Mouse (Mus musculus) liver, adult 2 months (tissue): Measurements from ENCODE around the gene Irf5. TPM values are rescaled to one million over a fixed set of nuclear protein-coding genes. Genes with fewer than 3 reads are reported as not detected.

Experiments used
- DNase-seq: peaks from one replicate; pipeline ENCODE4 v3.0.0-alpha.2; 2011; ENCODE audit warnings: low read depth, low spot score; ENCODE audit errors: extremely low read depth
- H3K27ac ChIP-seq: fragments of 200-500 bp; replicated peaks from 2 replicates; pipeline ENCODE4 v1.5.1; 2012; ENCODE audit warnings: low read depth, mild to moderate bottlenecking, control low read depth, inconsistent platforms, low read length; ENCODE audit not compliant: insufficient read depth
- H3K27me3 ChIP-seq: fragments of 200-500 bp; 2 replicates; pipeline ENCODE4 v1.6.1; 2012; ENCODE audit warnings: mild to moderate bottlenecking, moderate library complexity, low read length, inconsistent platforms; ENCODE audit not compliant: control insufficient read depth, insufficient read depth
- H3K36me3 ChIP-seq: fragments of 200-500 bp; 2 replicates; pipeline ENCODE4 v1.6.1; 2012; ENCODE audit warnings: low read length, inconsistent platforms; ENCODE audit not compliant: control insufficient read depth, insufficient read depth
- H3K4me1 ChIP-seq: fragments of 200-500 bp; 2 replicates; pipeline ENCODE4 v1.6.1; 2011; ENCODE audit warnings: low read length; ENCODE audit not compliant: control insufficient read depth, insufficient read depth
- H3K4me3 ChIP-seq: fragments of 200-500 bp; 2 replicates; pipeline ENCODE4 v1.5.1; 2011; ENCODE audit warnings: low read depth, mild to moderate bottlenecking, control low read depth, low read length, moderate library complexity; ENCODE audit not compliant: insufficient read depth
- H3K79me2 ChIP-seq: fragments of 200-500 bp; 2 replicates; pipeline ENCODE4 v1.6.1; 2012; ENCODE audit warnings: inconsistent platforms, mild to moderate bottlenecking, low read length, moderate library complexity; ENCODE audit not compliant: control insufficient read depth, insufficient read depth
- H3K9ac ChIP-seq: fragments of 200-500 bp; 2 replicates; pipeline ENCODE4 v1.6.1; 2012; ENCODE audit warnings: low read depth, mild to moderate bottlenecking, control low read depth, inconsistent platforms, low read length
- CTCF ChIP-seq: fragments of 200-500 bp; IDR thresholded peaks from 2 replicates; pipeline ENCODE4 v1.5.1; 2011; ENCODE audit warnings: low read depth, low read length, control low read depth
- POLR2A ChIP-seq: fragments of 200-500 bp; IDR thresholded peaks from 2 replicates; pipeline ENCODE4 v1.6.1; 2011; ENCODE audit warnings: low read length, control low read depth; ENCODE audit not compliant: insufficient read depth; ENCODE audit errors: extremely low read depth
- WGBS: fragments of 180-500 bp; shearing (Covaris S2); methylation state at CpG from one replicate; pipeline ENCODE4 v1.1.7; 2018; 5-methylcytosine and 5-hydroxymethylcytosine counted together
- polyA plus RNA-seq: library from polyadenylated mRNA; depleted of rRNA; stranded (reverse); fragments of >200 nt; gene quantifications from 2 replicates; pipeline ENCODE4 v1.2.3, GENCODE M21; 2012
- total RNA-seq: library from RNA; depleted of rRNA; stranded (reverse); fragments of >200 nt; gene quantifications from 2 replicates; pipeline ENCODE4 v1.2.3, GENCODE M21; 2014

Irf5 gene
- total and polyA plus RNA-seq, 2 experiments, result 10.0 to 48.3 TPM

DNA sequence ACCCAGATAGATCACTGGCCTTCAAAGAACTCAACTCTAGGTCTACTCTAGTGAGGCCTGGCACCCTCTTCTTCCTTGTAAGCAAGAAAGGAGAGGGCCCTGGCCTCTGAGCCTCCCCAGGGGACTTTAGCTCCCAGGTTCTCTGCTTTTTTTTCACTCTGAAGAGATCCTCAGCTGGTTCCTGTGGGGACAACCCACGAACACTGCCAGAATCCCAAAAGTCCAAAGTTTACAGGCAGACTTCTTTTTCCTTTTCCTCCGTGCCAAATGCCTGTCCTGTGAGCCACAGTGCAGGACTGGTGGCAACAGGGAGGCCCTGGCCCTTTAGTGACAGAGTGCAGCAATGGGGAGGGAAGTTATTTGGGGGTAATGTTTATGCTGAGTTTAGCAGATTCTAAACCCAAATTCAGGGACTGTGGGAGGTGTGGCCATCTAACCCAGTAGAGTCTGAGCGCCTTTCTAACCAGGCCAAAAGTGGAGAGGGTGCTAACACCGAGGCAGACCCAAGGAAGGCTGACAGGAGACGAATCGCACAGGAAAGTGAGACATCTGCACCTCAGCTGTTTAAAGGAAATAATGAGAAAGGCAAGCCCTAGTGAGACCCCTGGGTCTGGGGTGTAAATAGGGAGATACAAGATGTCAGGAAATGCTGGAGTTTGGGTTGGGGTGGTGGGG lies 3.7 kb upstream of the Irf5 start:
- H3K79me2 ChIP-seq, result 0 out of 2 replicates have a peak, but pooled peaks cover 2% of the 10 kb centered on the region
- no peaks in the 10 kb centered on the region for H3K27me3 ChIP-seq
- 41% methylated on average over 6 of the region's 6 CpGs for WGBS
- TF ChIP-seq POLR2A (no peak), CTCF (no peak)
- no peak overlapping the region for H3K4me3 ChIP-seq
- DNase-seq, result peak; percentile 92
- peak overlapping the region; percentile 19; the same call in 1 of the 2 replicates for H3K9ac ChIP-seq
- H3K36me3 ChIP-seq, result no peaks in the 10 kb centered on the region
- H3K4me1 ChIP-seq, result peaks cover 21% of the 10 kb centered on the region
- H3K27ac ChIP-seq, result peak overlapping the region; percentile 91

DNA sequence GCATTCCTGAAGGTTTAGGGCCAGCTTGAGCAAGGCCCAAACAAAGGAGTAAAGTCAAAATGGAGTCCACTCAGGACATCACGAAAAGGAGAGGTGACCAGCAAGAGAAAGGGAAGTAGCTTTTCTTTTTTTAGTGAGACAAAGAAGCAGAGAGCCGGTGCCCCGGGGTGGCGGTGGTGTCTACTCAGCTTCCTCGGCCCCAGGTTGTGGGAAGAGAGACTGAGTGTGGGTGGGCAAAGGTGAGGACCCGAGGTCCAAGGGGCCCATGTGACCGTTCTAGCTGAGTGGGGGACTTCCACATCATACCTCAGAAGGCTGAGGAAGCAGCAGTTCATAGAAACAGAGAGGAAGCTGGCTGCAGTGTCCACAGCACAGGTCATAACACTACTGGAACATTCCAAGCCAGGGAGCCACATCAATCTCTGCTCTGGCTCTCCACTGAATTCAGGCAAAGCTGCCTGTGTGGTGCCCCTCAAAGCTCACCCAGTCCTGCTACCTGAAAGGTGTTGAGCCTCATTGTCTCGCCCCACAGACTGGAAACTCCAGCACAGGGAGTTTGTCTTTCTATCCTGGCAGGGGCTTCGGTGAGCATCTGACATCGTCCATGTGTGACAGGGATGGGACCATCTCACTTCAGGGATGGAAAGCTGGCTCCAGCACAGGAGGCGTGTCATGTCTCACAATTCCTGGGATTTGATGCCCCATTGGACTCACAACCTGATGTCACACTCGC lies 3.0 kb upstream of the Irf5 start:
- WGBS, result 58% methylated on average over 12 of the region's 12 CpGs
- H3K4me3 ChIP-seq, result no peak overlapping the region
- H3K27me3 ChIP-seq, result no peaks in the 10 kb centered on the region
- 0 out of 2 replicates have a peak, but pooled peaks cover 2% of the 10 kb centered on the region for H3K79me2 ChIP-seq
- H3K27ac ChIP-seq, result peak overlapping the region; percentile 91
- H3K4me1 ChIP-seq, result peaks cover 21% of the 10 kb centered on the region
- DNase-seq, result peak; percentile 88
- TF ChIP-seq CTCF (no peak), POLR2A (no peak)
- no peaks in the 10 kb centered on the region for H3K36me3 ChIP-seq
- H3K9ac ChIP-seq, result peak overlapping the region; percentile 19; the same call in 1 of the 2 replicates

DNA sequence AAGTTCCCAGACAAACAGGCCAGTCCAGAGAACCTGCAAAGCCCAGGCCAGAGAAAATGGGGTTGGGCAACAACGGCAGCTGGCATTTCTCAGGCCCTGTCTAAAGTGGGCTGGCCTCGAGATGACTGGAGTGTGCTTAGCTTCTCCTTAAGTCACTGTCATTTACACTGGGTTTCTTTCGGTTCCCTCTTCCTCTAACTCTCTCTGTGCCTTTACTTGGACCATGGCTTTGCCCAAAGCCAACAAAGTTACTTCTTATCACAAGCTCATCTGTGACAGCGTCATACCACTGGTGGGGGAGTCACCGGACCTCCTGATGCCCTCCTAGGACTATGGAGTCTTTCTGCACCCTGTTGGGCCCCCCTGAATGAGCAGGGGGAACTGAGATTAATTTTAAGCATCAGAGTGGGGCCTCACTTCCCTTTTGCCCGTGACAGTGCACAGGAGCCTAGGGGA lies 2.4 kb upstream of the Irf5 start:
- 58% methylated on average over 6 of the region's 6 CpGs for WGBS
- Histone ChIP-seq H3K9ac (no peak overlapping the region), H3K27ac (peak overlapping the region; percentile 91), H3K4me1 (peaks cover 21% of the 10 kb centered on the region), H3K36me3 (no peaks in the 10 kb centered on the region), H3K4me3 (no peak overlapping the region), H3K79me2 (0 out of 2 replicates have a peak, but pooled peaks cover 2% of the 10 kb centered on the region), H3K27me3 (no peaks in the 10 kb centered on the region)
- no peak for TF ChIP-seq POLR2A
- no peak for TF ChIP-seq CTCF
- no peak for DNase-seq

DNA sequence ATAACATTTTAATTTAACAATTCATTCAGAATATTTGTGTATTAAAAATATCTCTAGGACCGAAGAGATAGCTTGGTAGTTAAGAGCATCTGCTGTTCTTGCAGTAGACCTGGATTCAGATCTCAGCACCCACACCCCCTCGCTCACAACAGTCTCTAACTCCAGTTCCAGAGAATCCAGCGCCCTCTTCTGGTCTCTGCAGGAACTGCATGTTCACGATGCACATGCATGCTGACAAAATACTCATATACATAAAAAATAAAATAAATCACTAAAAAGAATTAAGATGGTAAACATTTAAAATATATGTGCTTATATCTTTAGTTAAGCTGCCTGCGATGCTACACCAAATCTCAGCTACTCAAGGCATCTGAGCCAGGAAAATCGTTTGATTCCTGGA lies 1.2 kb upstream of the Irf5 start:
- Histone ChIP-seq H3K9ac (no peak overlapping the region), H3K36me3 (no peaks in the 10 kb centered on the region), H3K79me2 (0 out of 2 replicates have a peak, but pooled peaks cover 2% of the 10 kb centered on the region), H3K4me1 (peaks cover 21% of the 10 kb centered on the region), H3K27me3 (no peaks in the 10 kb centered on the region), H3K4me3 (no peak overlapping the region), H3K27ac (no peak overlapping the region)
- no peak for DNase-seq
- WGBS, result 77% methylated on average over 6 of the region's 6 CpGs
- TF ChIP-seq CTCF, result peak; percentile 51; the same call in 1 of the 2 replicates
- TF ChIP-seq POLR2A, result no peak

DNA sequence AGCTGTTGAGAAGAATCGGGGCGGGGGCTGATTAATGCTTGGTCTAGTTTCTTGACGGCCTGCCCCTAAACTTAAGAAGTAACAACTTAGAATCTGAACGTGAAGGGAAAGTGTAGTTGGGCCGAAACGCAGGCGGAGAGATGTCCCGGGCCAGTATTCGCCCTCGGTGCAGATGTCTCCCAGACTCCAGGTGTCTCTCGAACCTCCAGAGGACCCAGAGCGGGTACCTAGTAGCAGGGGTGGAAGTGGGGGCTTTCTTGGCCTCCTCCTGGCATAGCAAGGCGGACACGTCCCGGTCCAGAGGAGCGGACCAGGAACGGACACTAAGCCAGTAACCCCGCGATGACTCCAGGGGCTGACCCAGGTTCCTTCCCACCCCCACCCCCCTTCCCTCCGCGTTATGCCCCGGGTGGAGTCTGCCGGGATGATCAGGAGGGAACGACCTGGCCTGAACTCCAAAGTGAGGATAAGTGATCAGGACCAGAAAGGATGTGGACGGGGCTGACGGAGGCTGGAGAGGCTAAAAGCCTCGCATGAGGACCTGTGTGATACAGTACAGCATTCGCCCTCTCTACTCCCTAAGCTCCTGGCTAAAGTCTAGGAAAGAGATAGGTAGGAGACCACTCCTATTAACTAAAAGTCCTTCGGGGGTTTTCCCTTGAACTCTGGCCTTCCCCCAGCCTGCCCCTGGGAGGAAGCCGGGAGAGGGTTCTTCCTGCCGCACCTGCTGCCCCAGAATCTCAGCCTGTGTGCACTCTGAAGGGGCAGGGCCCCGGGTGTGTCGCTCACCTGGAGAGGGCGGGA lies 1.1 kb downstream of the Irf5 start:
- peak overlapping the region; percentile 77 for H3K4me3 ChIP-seq
- H3K36me3 ChIP-seq, result no peaks in the 10 kb centered on the region
- peak overlapping the region; percentile 89 for H3K9ac ChIP-seq
- H3K27me3 ChIP-seq, result no peaks in the 10 kb centered on the region
- no peak for DNase-seq
- peak overlapping the region; percentile 29; the same call in 1 of the 2 replicates for H3K27ac ChIP-seq
- H3K4me1 ChIP-seq, result peaks cover 17% of the 10 kb centered on the region
- TF ChIP-seq CTCF (no peak), POLR2A (no peak)
- H3K79me2 ChIP-seq, result 0 out of 2 replicates have a peak, but pooled peaks cover 2% of the 10 kb centered on the region
- WGBS, result 11% methylated on average over 34 of the region's 34 CpGs
